Mouse (Mus musculus) heart, adult 8-10 months (tissue): ENCODE results near the gene Obp2b. TPM values are rescaled to one million over a fixed set of nuclear protein-coding genes. Genes with fewer than 3 reads are reported as not detected.
A peak's percentile ranks its signal among the peaks of the same experiment; 100 is the strongest.
"Not testable (repeated sequence)": the region's sequence is repeated elsewhere in the genome, so short reads cannot be mapped to it uniquely, and the experiment has no call there.

Source experiments
- DNase-seq: peaks from one replicate; pipeline ENCODE4 v3.0.0; 2022; ENCODE audit warnings: low spot score
- total RNA-seq, 4 experiments: library from RNA; stranded (reverse); gene quantifications; 2 replicates each; pipeline ENCODE4 v1.2.4; 2022

Gene Obp2b
- total RNA-seq, result not detected

DNA sequence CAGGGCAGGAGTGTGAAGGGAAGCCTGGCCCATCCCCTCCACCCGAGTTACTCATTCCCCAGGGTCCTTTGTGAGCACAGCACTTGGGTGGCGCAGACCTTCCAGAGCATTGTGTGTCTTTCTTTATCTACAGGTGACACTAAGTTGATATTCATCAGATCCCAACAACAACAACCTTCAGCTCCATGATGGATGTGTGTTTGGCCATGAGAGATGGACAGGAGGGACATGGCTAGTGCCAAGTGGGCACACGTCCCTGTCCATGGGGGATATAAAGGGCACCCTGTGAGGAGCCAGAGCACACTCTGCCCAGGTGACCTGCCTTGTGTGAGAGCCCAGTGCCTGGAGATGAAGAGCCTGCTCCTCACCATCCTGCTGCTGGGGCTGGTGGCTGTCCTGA lies at the start of gene Obp2b:
Gene Obp2b (plus strand): TSS at position 301 of the 400 bp plus-strand sequence.
- not testable (repeated sequence) for DNase-seq

DNA sequence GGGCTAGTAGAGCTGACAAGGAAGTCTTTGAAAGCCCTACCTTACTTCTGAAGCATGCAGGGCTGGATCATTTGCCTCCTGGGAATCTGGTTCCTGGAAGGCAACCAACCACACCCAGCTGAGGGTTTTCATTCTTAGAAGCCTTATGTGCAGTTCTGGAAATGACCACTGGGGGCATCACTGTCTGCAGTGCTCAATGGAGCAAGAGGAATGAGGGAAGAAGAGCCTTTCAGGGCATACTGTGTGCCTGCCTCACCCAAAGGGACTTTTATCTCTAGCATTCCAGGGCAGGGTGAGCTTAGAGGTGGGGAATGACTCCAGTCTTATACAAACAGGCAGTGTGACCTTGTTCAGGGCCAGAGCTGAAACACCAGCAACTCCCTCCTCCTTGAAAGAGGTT lies 42.2 kb upstream of the Obp2b start:
- peak; percentile 69 for DNase-seq

DNA sequence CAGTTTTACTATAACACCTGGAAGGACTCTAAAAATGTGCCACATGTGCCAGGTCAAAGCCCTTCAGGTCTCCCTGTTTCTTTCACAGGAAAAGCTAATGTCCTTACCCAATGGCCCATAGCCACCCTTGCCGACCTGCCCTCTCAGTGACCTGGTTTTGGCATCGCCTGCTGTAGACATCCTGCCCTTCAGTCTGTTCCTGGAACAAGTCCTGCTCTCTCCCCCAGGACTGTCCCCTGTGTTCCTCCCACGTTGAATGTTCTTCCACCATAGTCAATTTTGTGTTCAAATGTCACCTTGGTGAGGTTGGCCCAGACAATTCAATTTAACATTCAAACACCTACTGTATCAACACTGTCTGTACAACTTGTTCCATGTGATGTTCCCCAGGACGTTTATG lies 39.9 kb upstream of the Obp2b start:
- DNase-seq, result no peak

DNA sequence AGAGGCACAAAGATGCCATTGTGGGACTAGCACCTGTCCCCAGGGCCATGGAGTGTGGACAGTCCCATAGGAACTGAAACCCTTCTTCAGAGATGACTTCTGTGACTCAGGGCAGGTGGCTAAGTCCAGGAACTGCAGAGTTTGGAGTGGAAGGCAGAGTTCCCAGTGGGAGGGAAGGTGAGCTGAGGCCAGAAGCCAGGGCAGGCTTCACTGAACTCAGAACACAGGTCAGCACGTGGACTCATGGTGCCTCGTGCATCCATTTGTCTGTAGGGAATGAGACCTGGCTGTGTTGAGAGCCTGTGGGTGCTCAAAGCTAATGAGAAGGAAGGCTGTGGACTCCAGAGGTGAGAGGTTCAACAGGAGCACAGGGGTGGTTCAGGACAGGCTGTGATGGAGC lies 38.1 kb upstream of the Obp2b start:
- no peak for DNase-seq

DNA sequence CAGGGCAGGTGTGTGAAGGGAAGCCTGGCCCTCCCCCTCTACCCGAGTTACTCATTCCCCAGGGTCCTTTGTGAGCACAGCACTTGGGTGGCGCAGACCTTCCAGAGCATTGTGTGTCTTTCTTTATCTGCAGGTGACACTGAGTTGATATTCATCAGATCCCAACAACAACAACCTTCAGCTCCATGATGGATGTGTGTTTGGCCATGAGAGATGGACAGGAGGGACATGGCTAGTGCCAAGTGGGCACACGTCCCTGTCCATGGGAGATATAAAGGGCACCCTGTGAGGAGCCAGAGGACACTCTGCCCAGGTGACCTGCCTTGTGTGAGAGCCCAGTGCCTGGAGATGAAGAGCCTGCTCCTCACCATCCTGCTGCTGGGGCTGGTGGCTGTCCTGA lies 37.1 kb upstream of the Obp2b start, which contains the start of gene Obp2a:
Gene Obp2a (plus strand): TSS at position 301 of the 400 bp plus-strand sequence.
- not testable (repeated sequence) for DNase-seq

DNA sequence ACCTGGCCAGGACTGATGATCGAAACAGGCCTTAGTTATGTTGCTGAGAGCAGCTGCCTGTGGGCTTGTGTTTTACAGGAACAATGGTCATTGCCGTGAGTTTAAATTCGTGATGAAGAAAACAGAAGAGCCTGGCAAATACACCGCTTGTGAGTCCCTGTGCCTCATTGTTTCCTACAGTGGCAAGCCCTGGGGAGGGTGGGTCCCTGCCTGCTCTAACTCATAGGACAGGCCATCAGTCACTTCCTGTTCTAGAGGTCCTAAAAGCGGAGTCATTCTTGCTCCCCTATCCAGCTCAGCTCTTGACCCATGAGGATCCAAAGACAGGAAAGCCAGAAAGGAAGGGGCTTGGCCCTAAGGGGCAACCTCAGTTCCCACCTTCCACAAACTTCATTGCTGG lies 35.8 kb upstream of the Obp2b start:
- DNase-seq, result no peak

DNA sequence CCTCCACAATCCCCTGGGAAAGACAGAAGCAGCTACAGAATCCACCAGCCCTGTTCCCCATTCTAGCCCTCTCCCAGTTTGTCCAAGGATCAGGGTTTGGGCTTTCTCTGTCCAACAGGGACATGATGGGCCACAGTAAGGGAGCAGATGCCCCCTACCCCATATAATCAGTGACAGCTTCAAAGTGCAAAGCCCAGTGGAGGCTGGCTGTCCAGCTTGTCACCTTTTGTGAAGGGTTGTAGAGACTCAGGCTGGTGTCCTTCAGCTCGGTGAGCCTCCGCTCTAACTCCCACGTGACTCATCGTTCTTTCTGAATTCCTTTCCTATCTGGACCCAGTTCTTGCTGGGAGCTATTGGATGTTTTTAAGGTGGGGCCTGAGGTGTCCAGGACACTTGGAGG lies 33.1 kb upstream of the Obp2b start:
- no peak for DNase-seq

DNA sequence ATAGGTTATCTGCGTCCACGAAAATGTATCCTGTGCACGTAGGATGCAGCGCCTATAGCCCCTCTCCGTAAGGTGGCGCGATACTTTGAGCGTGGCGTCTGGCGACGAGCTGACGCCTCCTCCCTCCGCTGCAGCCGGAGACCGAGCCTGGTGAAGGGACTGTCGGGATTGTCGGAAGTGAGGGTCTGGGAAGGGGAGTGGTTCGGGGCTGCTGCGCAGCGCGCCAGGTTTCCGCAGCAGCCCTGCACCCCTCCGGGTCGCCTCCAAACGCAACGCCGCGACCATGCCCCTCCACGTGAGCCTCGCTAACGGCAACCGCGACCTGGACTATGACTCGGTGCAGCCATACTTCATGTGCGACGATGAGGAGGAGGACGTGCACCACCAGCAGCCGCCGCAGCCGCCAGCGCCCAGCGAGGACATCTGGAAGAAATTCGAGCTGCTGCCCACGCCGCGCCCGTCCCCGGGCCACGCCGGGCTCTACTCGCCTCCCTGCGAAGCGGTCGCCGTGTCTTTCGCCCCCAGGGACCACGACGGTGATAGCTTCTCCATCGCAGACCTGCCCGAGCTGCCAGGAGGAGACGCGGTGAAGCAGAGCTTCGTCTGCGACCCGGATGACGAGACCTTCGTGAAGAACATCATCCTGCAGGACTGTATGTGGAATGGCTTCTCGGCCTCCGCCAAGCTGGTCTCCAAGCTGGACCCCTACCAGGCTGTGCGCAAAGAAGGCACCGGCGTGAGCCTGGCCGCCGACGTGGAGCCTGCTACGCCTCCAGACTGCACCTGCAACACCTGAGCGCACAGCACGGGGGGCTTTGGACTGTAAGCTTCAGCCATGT lies 29.9 kb upstream of the Obp2b start, which contains the start of gene Bmyc:
Gene Bmyc (plus strand): TSS at position 97 of the 839 bp plus-strand sequence.
- peak; percentile 54 for DNase-seq

DNA sequence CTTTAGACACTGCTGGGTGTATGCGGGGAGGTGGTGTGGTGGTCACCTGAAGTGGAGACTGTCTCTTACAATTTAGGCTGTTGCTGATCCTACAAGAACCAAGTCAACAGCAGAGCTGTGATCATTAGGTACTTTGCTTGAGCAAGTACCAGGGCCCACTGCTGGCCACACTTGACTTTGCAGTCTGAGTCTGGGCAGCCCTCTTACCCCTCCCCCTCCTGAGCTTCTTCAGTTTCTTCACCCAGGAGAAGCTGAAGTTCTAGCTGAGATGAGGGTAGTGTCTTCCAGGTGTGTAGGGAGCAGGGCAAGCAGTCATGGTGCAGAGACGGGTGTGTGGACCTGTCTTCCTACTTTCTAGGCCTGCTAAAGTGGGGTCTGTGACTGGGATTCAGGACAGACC lies 28.7 kb upstream of the Obp2b start:
- DNase-seq, result no peak

DNA sequence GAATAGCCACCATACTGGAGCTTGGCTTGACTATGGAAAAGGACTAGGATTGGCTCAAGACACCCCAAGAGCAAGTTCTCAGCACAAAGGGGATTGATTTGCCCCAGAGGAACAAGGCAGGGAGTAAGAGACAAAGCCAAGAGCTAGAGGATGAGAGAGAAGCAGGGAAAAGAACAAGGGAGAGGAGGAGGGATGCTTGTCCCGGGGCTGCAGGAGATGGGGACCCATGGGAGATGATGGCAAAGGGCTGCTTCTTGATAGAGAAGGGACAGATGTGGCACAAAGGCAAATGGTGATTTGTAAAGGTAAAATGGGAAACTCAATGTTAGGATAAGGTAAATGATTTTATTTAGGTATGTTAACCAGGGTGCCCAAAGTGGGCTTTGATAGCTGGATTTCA lies 27.8 kb upstream of the Obp2b start:
- not testable (repeated sequence) for DNase-seq

DNA sequence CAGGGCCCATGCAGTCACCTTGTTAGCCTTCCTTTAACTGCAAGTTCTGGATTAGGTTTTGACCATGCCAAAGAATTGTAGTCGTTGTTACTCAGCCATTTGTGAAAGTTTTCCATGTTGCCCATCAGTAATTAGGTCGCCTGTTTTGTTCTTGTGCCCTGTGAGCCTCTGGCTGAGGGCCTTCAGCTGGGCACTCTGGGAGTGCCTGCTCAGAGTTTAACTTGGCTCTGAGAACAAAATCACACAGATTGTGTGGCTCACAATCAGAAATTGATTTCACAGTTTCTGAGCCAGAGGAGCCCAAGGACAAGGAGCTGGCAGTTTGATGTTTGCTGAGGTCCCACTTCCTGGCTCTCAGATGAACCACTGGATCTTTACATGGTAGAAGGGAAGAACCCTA lies 27.0 kb upstream of the Obp2b start:
- DNase-seq, result not testable (repeated sequence)

DNA sequence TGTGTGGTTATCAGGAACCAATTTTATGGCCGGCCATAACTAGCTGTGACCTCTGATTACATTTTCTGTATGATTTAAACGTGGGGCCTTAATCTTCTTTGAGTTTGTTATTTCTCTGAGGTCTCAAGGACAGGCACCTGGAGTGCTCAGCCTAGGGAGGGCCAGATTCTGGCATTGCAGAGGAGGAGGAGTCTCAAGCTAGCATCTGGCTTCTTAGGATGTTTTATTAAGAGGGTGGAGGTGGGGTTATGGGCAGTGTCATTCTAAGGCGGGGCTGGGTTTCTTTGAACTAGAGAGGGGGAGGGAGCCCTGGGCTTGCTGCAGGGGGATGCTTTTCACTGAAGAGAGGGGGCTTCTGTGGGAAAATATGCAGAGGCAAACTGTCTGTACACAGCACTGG lies 25.2 kb upstream of the Obp2b start:
- not testable (repeated sequence) for DNase-seq

DNA sequence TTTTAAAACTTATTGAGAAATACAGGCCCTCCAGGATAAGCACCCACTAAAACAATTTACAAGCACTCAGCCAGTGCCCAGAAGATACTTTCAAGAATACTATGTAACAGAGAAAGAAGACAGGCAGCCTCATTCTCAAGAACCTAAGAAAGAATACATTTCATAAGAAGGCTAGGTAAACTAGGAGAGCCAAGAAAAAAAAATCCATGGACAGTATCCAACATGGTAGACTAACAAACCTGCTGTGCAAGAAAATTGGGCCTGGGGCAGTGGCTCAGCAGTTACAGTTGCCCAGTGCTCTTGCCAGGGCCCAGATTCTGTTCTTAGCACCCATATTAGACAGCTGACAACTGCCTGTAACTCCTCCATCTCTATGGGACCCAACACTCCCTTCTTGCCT lies 19.6 kb upstream of the Obp2b start:
- DNase-seq, result no peak

DNA sequence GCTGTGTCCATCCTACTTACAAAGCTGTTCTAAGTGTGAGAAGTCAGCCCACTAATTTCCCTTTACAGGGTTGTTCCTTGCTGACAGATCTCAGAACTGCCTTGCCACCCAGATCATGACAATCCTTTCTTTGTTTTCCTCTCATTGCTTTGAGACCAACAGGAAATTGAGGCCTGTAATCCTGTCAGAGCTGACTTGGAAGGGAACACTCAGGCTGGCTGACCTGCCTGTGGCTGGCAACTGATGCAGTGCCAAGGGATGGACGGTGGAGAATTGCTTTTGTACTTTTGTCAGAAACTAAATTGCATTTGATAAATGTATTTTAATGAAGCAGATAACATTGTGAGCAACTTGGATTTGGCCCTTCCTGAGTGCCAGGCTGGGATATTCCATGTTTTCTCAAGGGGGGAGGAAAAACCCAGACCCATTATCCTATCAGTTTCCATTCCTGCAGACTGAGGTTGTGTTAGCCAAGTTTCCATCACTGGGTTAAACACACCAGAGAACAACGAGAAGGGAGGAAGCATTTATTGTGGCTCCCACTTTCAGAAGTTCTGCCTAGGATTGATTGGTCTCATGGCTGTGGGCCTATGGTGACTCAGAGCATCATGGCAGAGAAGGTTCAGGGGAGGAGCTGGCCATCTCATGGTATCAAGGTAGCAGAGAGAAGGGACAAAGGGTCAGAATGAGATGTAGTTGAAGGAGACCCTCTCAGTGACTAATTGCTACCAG lies 3.4 kb upstream of the Obp2b start:
- no peak for DNase-seq

DNA sequence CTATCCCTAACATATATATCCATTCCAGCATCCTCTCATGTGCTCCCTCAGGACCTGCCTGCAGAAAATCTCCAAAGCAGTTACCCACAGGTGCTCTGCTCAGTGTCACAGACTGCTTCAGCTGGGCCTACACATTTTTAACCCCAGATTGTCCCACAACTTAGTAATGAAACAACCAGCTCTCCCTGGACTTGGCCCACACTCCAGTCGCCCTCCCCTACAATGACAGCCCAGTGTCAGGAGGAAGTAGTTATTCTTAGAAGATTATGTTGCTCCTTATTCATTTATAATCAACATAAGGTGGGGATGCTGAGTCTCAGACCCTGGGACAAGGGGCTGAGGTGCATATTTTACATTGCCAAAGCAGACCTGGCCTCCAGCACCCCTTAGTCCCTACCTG lies 4.9 kb downstream of the Obp2b start:
- DNase-seq, result no peak

DNA sequence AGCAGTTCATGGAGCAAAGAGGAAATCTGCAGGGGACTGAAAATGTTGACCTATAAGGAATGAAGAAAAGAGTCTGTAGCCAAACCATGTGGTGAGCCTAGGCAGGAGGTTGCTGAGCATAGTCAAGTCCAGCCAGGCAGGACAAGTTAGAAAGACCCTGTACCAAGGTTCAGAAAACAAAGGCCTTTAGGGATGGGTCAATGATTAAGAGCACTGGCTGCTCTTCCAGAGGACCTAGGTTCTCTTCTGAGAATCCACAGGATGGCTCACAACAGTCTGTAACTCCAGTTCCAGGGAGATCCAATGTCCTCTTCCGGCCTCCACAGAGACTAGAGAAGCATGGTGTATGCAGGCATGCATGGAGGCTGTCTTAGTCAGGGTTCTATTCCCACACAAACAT lies 17.4 kb downstream of the Obp2b start:
- DNase-seq, result no peak

DNA sequence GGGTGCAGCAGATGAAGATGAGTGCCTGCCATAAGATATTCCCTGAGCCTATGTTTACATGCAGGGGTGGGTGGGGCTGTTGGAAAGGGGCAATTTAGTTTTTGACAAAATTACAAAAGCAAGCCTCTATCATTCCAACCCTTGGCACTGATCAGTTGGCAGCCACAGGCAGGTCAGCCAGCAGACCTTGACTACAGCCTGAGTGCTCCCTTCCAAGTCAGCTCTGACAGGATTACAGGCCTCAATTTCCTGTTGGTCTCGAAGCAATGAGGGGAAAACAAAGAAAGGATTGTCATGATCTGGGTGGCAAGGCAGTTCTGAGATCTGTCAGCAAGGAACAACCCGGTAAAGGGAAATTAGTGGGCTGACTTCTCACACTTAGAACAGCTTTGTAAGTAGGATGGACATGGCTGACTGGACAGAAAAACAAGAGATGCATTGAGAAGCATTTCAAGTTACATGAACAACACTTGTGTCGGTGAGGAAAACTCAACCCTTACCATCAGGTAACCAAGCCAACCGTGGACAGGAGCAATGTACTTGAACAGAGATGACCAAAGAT lies 21.3 kb downstream of the Obp2b start:
- DNase-seq, result no peak

DNA sequence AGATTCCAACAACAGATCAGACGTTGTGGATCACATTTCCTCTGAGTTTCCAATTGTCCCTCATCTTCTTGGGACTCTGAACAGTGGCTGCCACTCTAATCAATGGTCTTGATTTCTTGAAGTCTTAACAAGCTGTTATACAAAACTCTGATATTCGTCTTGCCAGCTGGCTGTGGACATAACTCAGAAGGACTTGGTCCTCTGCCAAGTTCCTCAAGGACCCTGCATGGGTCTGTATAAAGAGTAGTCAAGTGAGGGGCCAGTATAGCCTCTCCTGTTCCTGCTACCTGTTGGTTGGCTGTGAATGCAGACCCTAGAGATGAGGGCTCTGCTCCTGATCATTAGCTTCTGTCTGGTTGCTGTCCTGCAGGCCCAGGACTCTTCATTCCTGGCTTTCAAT lies 28.5 kb downstream of the Obp2b start, which contains the start of gene Lcn3:
Gene Lcn3 (plus strand): TSS at position 301 of the 400 bp plus-strand sequence.
- DNase-seq, result no peak

DNA sequence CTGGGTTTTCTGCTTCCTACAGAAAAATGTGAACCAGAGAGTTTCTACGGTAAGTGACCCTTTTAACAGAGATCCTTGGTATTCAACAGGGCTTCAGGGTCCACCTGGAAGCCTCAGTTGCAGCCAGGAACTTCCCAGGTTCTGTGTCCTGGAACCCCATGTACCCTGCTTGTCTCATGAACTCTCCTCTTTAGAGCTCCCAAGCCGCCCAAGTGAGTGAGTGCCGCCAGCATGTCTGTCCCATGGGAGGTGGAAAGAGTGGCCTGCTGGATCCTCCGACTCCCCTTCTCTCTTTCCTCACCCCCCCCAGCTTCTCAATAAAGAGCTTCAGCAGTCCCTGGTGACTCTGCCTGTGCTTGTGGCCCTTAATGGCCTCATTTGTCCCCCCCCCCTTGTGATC lies 31.0 kb downstream of the Obp2b start:
- DNase-seq, result no peak

DNA sequence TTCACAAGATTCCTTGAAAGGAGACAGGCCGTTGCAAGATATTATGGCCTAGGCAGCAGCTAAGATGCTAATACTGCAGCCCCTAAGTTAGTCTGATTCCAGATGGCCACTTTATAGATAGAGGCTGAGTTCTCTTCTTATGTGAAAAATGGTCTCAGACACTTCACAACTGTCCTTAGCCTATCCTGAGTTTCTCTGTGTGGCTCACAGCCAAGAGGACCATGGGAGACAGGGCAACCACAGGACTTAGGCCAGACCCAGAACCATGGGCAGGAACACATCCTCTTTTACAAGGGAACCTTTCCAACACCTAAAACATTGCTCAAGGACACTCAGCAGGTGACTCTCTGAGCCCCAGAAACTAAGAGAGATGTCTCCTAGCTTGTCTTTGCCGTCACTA lies 36.7 kb downstream of the Obp2b start:
- no peak for DNase-seq

DNA sequence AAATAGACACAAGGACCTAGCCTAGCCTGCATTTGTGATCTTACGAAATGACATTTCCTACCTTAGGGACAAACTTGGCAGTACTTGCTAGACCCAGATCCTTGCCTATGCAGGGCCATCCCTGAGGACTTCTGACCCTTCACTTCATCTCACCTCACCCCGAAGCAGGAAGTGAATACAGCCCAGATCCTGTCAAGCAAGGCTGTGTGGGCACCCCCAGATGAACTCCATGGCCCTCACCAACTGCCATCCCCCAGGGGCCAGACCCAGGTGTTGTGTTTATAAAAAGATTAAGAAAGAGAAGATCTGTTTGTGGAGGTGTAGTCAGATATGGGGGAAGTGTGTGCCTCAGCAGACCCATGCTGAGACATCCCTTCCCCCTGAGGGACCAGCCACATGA lies 37.8 kb downstream of the Obp2b start:
- no peak for DNase-seq

DNA sequence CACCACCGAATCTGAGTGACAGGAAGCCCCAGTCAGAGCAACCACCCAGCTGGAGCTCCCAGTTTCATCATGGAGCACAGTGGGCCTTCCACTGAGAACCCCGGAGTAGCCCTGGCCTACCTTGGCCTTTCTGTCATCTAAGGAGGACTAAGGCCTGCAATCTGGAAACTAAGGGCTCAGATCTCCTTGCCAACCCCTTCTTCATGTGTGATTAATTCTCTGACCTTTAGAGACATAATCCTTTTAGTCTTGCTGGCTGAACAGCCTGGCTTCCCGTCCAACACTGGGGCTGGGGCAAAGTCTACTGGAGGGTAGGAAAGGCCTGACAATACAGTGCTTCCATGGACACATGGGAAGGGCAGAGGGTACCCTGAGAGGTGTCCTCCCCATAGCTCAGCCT lies 39.2 kb downstream of the Obp2b start:
- DNase-seq, result no peak

DNA sequence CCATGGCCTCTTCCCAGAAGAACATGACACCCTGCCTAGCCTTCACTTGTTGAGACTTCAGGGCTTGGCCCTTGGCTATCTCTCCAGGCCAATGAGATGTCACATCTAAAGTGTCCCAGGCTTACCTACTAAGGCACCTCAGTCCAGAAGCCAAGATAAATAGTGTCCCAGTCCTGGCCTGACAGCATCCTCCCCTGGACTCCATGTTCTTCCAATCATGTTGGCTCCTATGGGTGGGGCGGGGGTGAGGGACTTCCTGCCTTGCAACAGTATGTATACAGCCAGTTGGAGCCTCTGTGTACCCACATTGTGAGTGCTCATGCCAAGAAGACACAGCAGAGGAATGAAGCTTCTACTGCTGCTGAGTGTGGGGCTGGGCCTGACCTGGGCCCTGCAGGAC lies 39.9 kb downstream of the Obp2b start, which contains the start of gene Lcn11:
Gene Lcn11 (plus strand): TSS at position 301 of the 400 bp plus-strand sequence.
- no peak for DNase-seq
